Mouse (Mus musculus) ES-E14 (cell line): Measurements from ENCODE around the gene Msx3.

Experiments used
- CHD2 ChIP-seq: IDR thresholded peaks from 2 replicates; pipeline ENCODE4 v1.6.1; 2014; ENCODE audit warnings: mild to moderate bottlenecking, low read depth, low read length, inconsistent platforms
- MAFK ChIP-seq: IDR thresholded peaks from 2 replicates; pipeline ENCODE4 v1.6.1; 2014; ENCODE audit warnings: mild to moderate bottlenecking, low read depth, low read length, inconsistent platforms; ENCODE audit not compliant: insufficient read depth

- TF ChIP-seq MAFK (no peak), CHD2 (no peak)
Measured at GRCm38 (mm10) chr7:140035456-140035855, 13.4 kb downstream of the Msx3 start.
